Mouse (Mus musculus): Measurements from ENCODE around the gene Pnpla7.

GRCm38 (mm10) chr2:24952537-24953055 is 23.2 kb upstream of the Pnpla7 start:
- TF ChIP-seq CTCF (IDR thresholded peaks at IDR 0.05; ENCODE audit: low read depth): no peak
- TF ChIP-seq EP300 (IDR thresholded peaks at IDR 0.05; ENCODE audit: low read depth): no peak

All from heart, postnatal 0 days (tissue).